ENCODE assay signal across 15 mouse cellular contexts in genomic region chr11:11866696-11867095, GRCm38 (mm10). TPM values are rescaled to one million over a fixed set of nuclear protein-coding genes. Genes with fewer than 3 reads are reported as not detected.
DNase-seq lines count a peak whose midpoint lies in the region; ATAC-seq lines count a peak whose summit lies in the region.
"Had no signal": no experiment of that assay in that cellular context is flagged by ENCODE, and none has a peak within 500 bp of the region (broad histone marks: within the 10 kb centered on the region; RNA-seq: fewer than 3 reads in every experiment).

No protein-coding gene starts in this region.

- peaks cover 17% of the 10 kb centered on the region for H3K4me1 ChIP-seq in heart, embryonic 16.5 days (ENCODE audit: control insufficient read depth, insufficient read depth, low read length)
- H3K4me1 ChIP-seq in heart, embryonic 11.5 days (ENCODE audit: control insufficient read depth, insufficient read depth, low read length): peaks cover 10% of the 10 kb centered on the region
- peaks cover 23% of the 10 kb centered on the region for H3K4me1 ChIP-seq in midbrain, embryonic 13.5 days (replicated peaks)
- peaks cover 8% of the 10 kb centered on the region; the same call in 1 of the 2 replicates for H3K4me1 ChIP-seq in midbrain, embryonic 14.5 days (ENCODE audit: control insufficient read depth, insufficient read depth, low read length)
- H3K4me1 ChIP-seq in embryonic facial prominence, embryonic 10.5 days: peaks cover 36% of the 10 kb centered on the region
- H3K4me1 ChIP-seq in limb, embryonic 15.5 days: peaks cover 31% of the 10 kb centered on the region

- ATAC-seq in heart, embryonic 16.5 days (replicated peaks; ENCODE audit: extremely low read depth, insufficient read depth, low FRiP score): no peak
- no peak for ATAC-seq in heart, embryonic 11.5 days (replicated peaks; ENCODE audit: insufficient number of reproducible peaks, low FRiP score, low TSS enrichment)
- no peak for ATAC-seq in midbrain, embryonic 13.5 days
- no peak for ATAC-seq in midbrain, embryonic 14.5 days (ENCODE audit: low FRiP score, low TSS enrichment)
- no peak for ATAC-seq in limb, embryonic 15.5 days (ENCODE audit: insufficient number of reproducible peaks, low FRiP score, low TSS enrichment, low read depth)

- H3K4me3 ChIP-seq in heart, embryonic 16.5 days (ENCODE audit: low read length): no peak overlapping the region
- H3K4me3 ChIP-seq in heart, embryonic 11.5 days (ENCODE audit: low read depth, low read length): no peak overlapping the region
- no peak overlapping the region for H3K4me3 ChIP-seq in midbrain, embryonic 13.5 days (replicated peaks)
- H3K4me3 ChIP-seq in midbrain, embryonic 14.5 days (replicated peaks; ENCODE audit: low read depth, low read length): no peak overlapping the region
- no peak overlapping the region for H3K4me3 ChIP-seq in embryonic facial prominence, embryonic 10.5 days
- no peak overlapping the region for H3K4me3 ChIP-seq in limb, embryonic 15.5 days
- H3K4me3 ChIP-seq: hindbrain, embryonic 15.5 days; neural tube, embryonic 15.5 days had no signal

- no peaks in the 10 kb centered on the region for H3K9me3 ChIP-seq in heart, embryonic 16.5 days (replicated peaks; ENCODE audit: control insufficient read depth, low read length)
- H3K9me3 ChIP-seq in heart, embryonic 11.5 days (replicated peaks; ENCODE audit: control insufficient read depth, low read length): no peaks in the 10 kb centered on the region
- no peaks in the 10 kb centered on the region for H3K9me3 ChIP-seq in midbrain, embryonic 13.5 days
- no peaks in the 10 kb centered on the region for H3K9me3 ChIP-seq in midbrain, embryonic 14.5 days (ENCODE audit: control insufficient read depth, low read length)
- no peaks in the 10 kb centered on the region for H3K9me3 ChIP-seq in embryonic facial prominence, embryonic 10.5 days
- H3K9me3 ChIP-seq in limb, embryonic 15.5 days: no peaks in the 10 kb centered on the region
- H3K9me3 ChIP-seq: hindbrain, embryonic 15.5 days; neural tube, embryonic 15.5 days had no signal

- H3K4me2 ChIP-seq in heart, embryonic 16.5 days (ENCODE audit: low read depth, low read length): no peak overlapping the region
- no peak overlapping the region for H3K4me2 ChIP-seq in heart, embryonic 11.5 days
- H3K4me2 ChIP-seq in midbrain, embryonic 13.5 days (replicated peaks): no peak overlapping the region
- H3K4me2 ChIP-seq in midbrain, embryonic 14.5 days (ENCODE audit: low read length): no peak overlapping the region
- no peak overlapping the region for H3K4me2 ChIP-seq in limb, embryonic 15.5 days
- H3K4me2 ChIP-seq: hindbrain, embryonic 15.5 days; neural tube, embryonic 15.5 days had no signal

- DNase-seq in midbrain, embryonic 14.5 days: no peak
- no peak for DNase-seq in embryonic facial prominence, embryonic 10.5 days (ENCODE audit: low spot score)
- no peak for DNase-seq in left cerebral cortex, adult 18-20 months (ENCODE audit: low spot score in 2 of 2)
- DNase-seq in cerebellum, adult 11-12 months: no peak
- DNase-seq: cerebellum, postnatal 14 days; gastrocnemius, postnatal 10 days; right cerebral cortex, postnatal 4 days; thymus, postnatal 25 days had no signal

- no peaks in the 10 kb centered on the region for H3K27me3 ChIP-seq in heart, embryonic 16.5 days (ENCODE audit: control insufficient read depth, insufficient read depth, low read length)
- H3K27me3 ChIP-seq in heart, embryonic 11.5 days (ENCODE audit: control insufficient read depth, insufficient read depth, low read length): no peaks in the 10 kb centered on the region
- H3K27me3 ChIP-seq in midbrain, embryonic 13.5 days: no peaks in the 10 kb centered on the region
- no peaks in the 10 kb centered on the region for H3K27me3 ChIP-seq in midbrain, embryonic 14.5 days (ENCODE audit: control insufficient read depth, insufficient read depth, low read length)
- H3K27me3 ChIP-seq in embryonic facial prominence, embryonic 10.5 days (replicated peaks; ENCODE audit: low read depth, poor library complexity, severe bottlenecking): no peaks in the 10 kb centered on the region
- no peaks in the 10 kb centered on the region for H3K27me3 ChIP-seq in limb, embryonic 15.5 days
- H3K27me3 ChIP-seq: hindbrain, embryonic 15.5 days; neural tube, embryonic 15.5 days had no signal

- H3K36me3 ChIP-seq in heart, embryonic 16.5 days (ENCODE audit: control insufficient read depth, insufficient read depth): no peaks in the 10 kb centered on the region
- H3K36me3 ChIP-seq in heart, embryonic 11.5 days (ENCODE audit: control insufficient read depth, insufficient read depth, low read length): no peaks in the 10 kb centered on the region
- no peaks in the 10 kb centered on the region for H3K36me3 ChIP-seq in midbrain, embryonic 13.5 days
- H3K36me3 ChIP-seq in midbrain, embryonic 14.5 days (ENCODE audit: control insufficient read depth, insufficient read depth, low read length): no peaks in the 10 kb centered on the region
- H3K36me3 ChIP-seq in embryonic facial prominence, embryonic 10.5 days (replicated peaks): no peaks in the 10 kb centered on the region
- no peaks in the 10 kb centered on the region for H3K36me3 ChIP-seq in limb, embryonic 15.5 days
- H3K36me3 ChIP-seq: hindbrain, embryonic 15.5 days; neural tube, embryonic 15.5 days had no signal

- peak overlapping the region; percentile 30; the same call in 1 of the 2 replicates for H3K27ac ChIP-seq in heart, embryonic 16.5 days (ENCODE audit: low read length)
- no peak overlapping the region for H3K27ac ChIP-seq in heart, embryonic 11.5 days (ENCODE audit: low read depth, low read length)
- H3K27ac ChIP-seq in midbrain, embryonic 13.5 days: peak overlapping the region; percentile 92; the same call in 1 of the 2 replicates
- H3K27ac ChIP-seq in midbrain, embryonic 14.5 days (replicated peaks; ENCODE audit: low read depth, low read length): no peak overlapping the region
- peak overlapping the region; percentile 87 for H3K27ac ChIP-seq in embryonic facial prominence, embryonic 10.5 days (replicated peaks)
- H3K27ac ChIP-seq in limb, embryonic 15.5 days: peak overlapping the region; percentile 65
- H3K27ac ChIP-seq: hindbrain, embryonic 15.5 days; macrophage; neural tube, embryonic 15.5 days had no signal

- H3K9ac ChIP-seq in heart, embryonic 16.5 days (ENCODE audit: low read length): no peak overlapping the region
- H3K9ac ChIP-seq in heart, embryonic 11.5 days (ENCODE audit: low read depth, low read length): no peak overlapping the region
- no peak overlapping the region for H3K9ac ChIP-seq in midbrain, embryonic 13.5 days (replicated peaks)
- no peak overlapping the region for H3K9ac ChIP-seq in midbrain, embryonic 14.5 days (replicated peaks; ENCODE audit: low read length)
- no peak overlapping the region for H3K9ac ChIP-seq in limb, embryonic 15.5 days
- H3K9ac ChIP-seq: hindbrain, embryonic 15.5 days; neural tube, embryonic 15.5 days had no signal

- 57% methylated on average over 5 of the region's 5 CpGs for WGBS in heart, embryonic 16.5 days
- WGBS in heart, embryonic 11.5 days (ENCODE audit: insufficient replicate concordance): 59% methylated on average over 5 of the region's 5 CpGs
- 89% methylated on average over 5 of the region's 5 CpGs for WGBS in midbrain, embryonic 13.5 days
- 88% methylated on average over 5 of the region's 5 CpGs for WGBS in midbrain, embryonic 14.5 days
- WGBS in embryonic facial prominence, embryonic 10.5 days: 83% methylated on average over 5 of the region's 5 CpGs
- 58% methylated on average over 5 of the region's 5 CpGs for WGBS in limb, embryonic 15.5 days

RNA-seq across cellular contexts. Expression of gene Ddc, which starts 31.2 kb away (rescaled TPM):
- 112 TPM in 2 replicates for polyA plus RNA-seq in heart, embryonic 16.5 days (2015; fragmentation: Nextera tagmentation; extraction: Ambion mirVana)
- polyA plus RNA-seq in heart, embryonic 11.5 days (2014; fragmentation: Nextera tagmentation; extraction: Ambion mirVana): 39.7 and 44.5 TPM in 2 replicates
- 17.8 and 43.0 TPM in 2 replicates for polyA plus RNA-seq in midbrain, embryonic 13.5 days (2015; fragmentation: Nextera tagmentation; extraction: Ambion mirVana)
- polyA plus RNA-seq in midbrain, embryonic 14.5 days (2014; fragmentation: Nextera tagmentation; extraction: Ambion mirVana): 24.0 and 25.3 TPM in 2 replicates
- 6.9 and 8.8 TPM in 2 replicates for polyA plus RNA-seq in embryonic facial prominence, embryonic 10.5 days (2016; fragmentation: Nextera tagmentation; extraction: Ambion mirVana)
- 17.6 and 35.9 TPM in 2 replicates for polyA plus RNA-seq in limb, embryonic 15.5 days (2015; fragmentation: Nextera tagmentation; extraction: Ambion mirVana)
- total RNA-seq in left cerebral cortex, adult 18-20 months (2021): 1 to 10 TPM; 3.9 to 4.2 TPM
- polyA plus RNA-seq: macrophage had no signal

RNA-seq across cellular contexts. Expression of gene Fignl1, which starts 57.9 kb away (rescaled TPM):
- polyA plus RNA-seq in heart, embryonic 16.5 days (2015; fragmentation: Nextera tagmentation; extraction: Ambion mirVana): 46.3 and 56.0 TPM in 2 replicates
- polyA plus RNA-seq in heart, embryonic 11.5 days (2014; fragmentation: Nextera tagmentation; extraction: Ambion mirVana): 73.1 and 86.9 TPM in 2 replicates
- 23.6 and 26.2 TPM in 2 replicates for polyA plus RNA-seq in midbrain, embryonic 13.5 days (2015; fragmentation: Nextera tagmentation; extraction: Ambion mirVana)
- 7.1 and 16.3 TPM in 2 replicates for polyA plus RNA-seq in midbrain, embryonic 14.5 days (2014; fragmentation: Nextera tagmentation; extraction: Ambion mirVana)
- 105 and 112 TPM in 2 replicates for polyA plus RNA-seq in embryonic facial prominence, embryonic 10.5 days (2016; fragmentation: Nextera tagmentation; extraction: Ambion mirVana)
- 41.8 and 43.2 TPM in 2 replicates for polyA plus RNA-seq in limb, embryonic 15.5 days (2015; fragmentation: Nextera tagmentation; extraction: Ambion mirVana)
- total RNA-seq in left cerebral cortex, adult 18-20 months (2021): under 1 TPM; 0.33 to 0.44 TPM

Comparison
In these comparisons a context has a peak if more than half of its experiments do, and no peak if none do; other contexts are left out.
1. H3K27ac ChIP-seq: peak in heart, embryonic 16.5 days (single experiment), midbrain, embryonic 13.5 days (single experiment), embryonic facial prominence, embryonic 10.5 days (single experiment) and limb, embryonic 15.5 days (single experiment); none in heart, embryonic 11.5 days (single experiment) and midbrain, embryonic 14.5 days (single experiment).